Mouse (Mus musculus) kidney, adult 8-10 months (tissue): Measurements from ENCODE around the gene Dpp10.
A peak's percentile ranks its signal among the peaks of the same experiment; 100 is the strongest.

Experiments
- DNase-seq, 2 experiments: peaks; one replicate each; pipeline ENCODE4 v3.0.0; 2022

Dpp10 gene

DNA sequence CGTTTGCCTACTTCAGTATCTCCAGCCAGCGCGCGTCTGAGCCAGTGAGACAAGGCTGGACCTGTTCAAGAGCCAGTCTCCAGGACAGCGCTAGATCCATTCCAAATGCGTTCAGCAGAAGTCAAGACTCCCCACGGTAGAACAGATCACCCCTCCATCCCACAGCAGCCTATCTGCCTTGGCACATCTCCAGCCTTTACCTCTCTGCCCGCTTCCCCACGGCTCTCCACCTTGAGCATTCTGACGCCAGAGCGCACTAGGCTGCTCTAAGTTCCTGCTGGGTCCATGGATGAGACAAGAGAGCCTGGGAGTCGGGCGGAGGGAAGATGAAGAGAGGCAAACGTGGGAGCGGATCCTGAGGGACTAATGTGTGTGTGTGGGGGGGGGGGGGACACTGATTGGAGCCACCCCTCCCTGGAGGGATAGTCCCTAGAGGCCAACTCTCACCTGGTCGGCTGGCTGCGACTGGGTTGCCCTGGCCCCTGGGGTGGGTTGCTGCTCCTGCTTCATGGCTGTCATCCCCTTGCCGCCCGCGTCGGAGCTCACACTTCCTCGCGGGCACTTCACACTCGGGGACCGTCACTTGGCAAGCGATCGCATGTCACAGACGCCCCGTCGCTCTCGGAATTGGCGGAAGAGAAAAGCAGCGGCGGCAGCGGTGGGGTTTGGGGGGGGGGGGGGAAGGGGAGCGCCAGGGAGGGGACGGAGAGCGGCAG is at the start of gene Dpp10:
TSS of gene Dpp10 (minus strand) at position 635 of the 716 bp plus-strand sequence.
- DNase-seq = no peak

DNA sequence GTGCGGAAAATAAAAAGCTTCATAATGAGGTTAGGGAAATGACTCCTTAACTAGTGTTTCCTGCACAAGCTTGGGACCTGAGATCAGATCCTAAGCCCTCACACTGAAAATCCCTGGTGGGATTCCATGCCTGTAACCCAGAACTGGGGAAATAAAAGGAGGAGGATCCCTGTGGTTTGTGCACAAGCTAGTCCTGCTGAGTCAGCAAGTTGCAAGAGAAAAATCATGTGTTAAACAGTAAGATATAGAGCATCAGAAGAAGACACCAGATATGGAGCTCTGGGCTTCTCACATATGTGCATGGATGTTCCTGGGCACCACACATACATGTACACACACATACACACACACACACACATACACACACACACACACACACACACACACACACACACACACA is 3.2 kb upstream of the Dpp10 start:
- no peak for DNase-seq

DNA sequence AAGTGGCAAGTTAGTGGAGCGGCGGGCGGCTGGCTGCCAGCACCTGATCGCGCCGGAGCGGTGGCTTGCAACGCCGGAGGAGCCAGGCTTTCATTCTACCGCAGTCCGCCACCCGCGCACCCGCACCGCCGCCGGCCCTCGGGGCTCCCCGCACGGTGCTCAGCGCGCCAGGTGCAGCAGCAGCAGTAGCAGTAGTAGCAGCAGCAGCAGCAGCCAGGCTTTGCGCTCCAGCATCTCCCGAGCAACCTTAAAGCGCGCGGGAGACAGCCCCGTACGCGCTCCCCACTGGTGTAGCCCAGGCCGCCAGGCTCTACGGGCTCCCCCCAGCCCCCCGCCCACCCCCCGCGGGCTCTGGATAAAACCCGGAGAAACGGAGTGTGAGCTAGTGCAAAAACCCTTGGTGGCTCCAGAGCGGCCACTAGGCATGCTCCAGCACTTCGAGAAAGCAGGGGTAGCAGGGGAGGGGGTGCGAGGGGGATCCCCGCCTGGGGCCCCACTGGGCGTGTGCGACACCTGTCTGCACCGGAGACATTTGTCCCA is 472 bp upstream of the Dpp10 start:
- no peak for DNase-seq

DNA sequence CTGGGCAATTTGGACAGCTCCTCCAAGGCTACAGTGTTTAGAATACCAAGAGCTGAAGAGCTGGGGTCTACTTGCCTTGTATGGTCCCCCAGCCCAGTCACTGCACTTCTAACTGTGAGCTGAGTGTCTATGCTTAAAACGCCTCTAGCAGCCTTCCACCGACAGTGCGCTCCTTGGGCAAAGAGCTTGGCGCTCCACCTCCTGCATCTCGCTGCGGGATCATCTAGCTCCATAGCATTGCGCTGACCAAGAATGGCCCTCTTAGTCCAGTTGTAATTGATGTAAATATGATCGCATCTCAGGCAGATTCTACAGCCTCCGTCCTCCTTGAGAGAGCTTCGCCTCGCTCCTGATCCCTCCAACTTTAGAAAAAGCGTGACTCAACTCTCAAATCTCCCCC is 1.2 kb downstream of the Dpp10 start:
- DNase-seq = no peak

DNA sequence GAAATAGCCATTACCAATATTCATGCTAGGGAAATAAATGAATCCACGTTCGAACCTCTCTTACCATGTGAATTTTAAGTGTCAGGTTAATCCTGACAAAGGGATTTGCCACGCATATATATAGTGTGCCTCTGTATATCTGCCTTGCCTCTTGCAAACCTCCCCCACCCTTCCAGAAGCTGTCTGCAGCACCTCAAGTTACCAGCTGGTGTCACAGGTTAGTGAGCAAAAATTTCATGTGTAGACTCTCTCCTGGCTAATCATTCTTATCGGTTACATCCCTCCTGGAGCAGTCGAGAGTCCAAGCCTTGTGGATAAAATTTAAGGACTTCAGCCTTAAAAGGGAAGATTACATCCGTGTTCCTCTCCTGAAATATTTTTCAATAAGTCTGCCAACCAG is 1.9 kb downstream of the Dpp10 start:
- DNase-seq = no peak

DNA sequence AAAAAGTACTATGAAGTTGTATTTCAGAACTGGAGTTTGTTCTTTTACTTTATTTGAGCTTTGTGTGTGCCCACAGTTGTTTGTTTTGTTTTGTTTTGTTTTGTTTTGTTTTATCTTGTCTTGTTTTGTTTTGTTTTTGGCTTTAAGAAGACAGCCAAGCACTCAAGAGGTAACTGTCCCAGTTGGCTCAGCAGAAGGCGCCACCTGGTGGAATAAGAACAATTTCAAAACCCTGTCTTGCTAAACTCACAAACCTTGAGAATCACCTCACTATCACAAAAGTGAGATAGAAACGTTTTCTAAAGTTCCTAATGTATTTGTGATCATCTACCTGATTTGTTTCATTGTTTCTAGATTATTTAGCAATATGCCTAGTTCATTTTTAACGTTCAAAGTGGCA is 3.8 kb downstream of the Dpp10 start:
- peak in 1 of 2 experiments; percentile 20 for DNase-seq

DNA sequence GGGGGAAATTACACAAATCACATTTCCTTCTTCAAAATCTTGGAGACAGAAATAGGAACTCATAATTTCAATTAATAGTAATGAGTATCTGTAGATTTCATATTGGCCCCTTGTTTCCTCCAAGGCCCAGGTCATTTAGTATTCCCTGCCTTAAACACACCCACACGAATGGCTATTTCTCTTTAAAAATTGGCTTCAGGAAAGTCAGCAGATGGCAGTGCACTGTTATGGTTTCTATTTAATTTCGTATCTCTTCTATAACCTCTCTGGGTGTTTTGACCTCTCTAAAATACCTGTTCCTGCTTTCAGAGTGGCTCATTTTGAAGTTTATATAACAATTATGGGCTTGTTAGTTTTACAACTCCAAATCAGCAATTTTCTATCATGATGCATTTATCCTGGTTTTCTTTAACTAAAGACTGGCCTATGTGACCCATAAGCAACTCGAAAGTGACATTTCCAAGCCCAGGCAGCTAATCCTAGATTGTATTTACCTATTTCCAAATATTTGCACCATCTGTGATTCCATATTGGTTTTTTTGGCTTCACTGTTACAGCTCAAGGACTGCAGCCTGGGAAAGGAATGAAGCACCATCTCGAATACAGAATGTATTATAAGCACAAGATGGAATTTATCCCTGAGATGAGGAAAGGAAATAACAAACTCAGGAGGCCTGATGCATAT is 9.9 kb downstream of the Dpp10 start:
- DNase-seq = no peak

DNA sequence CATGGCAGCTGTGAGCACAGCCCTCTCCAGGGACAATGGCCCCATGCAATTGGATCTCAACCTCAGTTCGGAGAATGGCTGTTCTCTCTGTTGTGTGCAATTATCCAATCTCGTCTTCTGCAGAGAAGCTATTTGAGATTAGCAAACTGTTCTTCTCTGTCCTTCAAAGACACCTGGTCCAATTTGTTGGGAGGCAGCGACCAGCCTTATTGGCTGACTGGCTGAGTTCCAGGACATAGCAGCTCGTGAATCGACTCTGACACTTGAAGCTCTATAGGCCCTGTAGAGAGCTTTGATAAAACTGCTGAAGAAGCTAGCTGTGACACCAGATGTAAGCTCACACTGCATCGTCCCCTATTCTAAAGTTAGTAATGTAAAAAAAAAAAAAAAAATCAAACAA is 12.7 kb downstream of the Dpp10 start:
- no peak for DNase-seq

DNA sequence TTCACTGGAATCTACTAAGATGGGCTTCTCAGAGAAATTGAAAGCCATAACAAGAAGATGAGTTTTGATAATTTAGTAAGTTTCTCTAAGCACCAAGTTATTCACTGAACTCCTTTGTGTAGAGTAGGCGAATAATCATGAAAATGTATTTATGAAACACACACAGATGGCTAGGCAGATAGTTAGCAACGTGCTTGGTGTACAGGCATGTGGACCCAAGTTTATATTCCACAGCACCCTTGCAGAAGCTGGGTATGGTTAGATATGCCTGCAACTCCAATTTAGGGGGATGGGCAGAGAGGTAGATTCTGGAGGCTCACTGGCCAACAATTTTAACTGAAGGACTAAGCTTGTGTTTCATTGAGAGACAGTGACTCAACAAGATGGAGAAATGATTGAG is 13.4 kb downstream of the Dpp10 start:
- DNase-seq = no peak

DNA sequence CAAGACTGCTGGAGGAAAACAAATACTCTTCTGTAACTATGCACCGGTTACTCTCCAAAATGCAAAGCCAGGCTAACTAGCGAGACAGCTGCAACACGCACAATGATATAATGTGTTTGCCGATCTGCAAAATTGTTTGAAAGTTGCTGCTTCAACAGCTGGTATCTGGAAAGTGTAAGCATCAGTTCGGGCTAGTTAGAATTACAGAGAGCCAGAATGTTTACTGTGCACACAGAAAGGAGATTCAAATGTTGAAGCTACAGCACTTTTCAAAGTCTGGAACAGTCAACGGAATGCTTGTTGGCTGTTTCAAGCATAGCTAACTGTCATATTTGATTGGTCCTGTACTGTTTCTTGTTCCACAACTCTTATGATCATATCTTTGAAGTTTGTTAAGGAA is 42.6 kb downstream of the Dpp10 start:
- DNase-seq = no peak

DNA sequence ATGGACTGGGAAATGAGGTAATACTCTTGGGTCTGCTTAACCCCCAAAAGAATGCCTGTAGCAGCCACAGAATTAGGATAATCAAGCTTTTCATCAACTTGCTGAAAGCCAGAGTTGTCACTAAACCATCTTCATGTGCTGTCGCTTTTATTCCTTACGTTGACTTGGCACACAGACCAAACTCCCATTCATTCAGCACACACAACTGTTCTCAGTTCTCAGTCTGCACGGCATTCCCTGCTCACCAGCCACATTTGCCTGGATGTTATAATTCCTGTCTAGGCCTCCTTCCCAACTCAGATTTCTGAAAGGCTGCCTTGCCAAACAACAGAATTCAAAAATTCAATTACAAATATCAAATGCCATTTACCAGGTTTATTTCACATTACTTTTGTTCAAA is 49.6 kb downstream of the Dpp10 start:
- no peak for DNase-seq

DNA sequence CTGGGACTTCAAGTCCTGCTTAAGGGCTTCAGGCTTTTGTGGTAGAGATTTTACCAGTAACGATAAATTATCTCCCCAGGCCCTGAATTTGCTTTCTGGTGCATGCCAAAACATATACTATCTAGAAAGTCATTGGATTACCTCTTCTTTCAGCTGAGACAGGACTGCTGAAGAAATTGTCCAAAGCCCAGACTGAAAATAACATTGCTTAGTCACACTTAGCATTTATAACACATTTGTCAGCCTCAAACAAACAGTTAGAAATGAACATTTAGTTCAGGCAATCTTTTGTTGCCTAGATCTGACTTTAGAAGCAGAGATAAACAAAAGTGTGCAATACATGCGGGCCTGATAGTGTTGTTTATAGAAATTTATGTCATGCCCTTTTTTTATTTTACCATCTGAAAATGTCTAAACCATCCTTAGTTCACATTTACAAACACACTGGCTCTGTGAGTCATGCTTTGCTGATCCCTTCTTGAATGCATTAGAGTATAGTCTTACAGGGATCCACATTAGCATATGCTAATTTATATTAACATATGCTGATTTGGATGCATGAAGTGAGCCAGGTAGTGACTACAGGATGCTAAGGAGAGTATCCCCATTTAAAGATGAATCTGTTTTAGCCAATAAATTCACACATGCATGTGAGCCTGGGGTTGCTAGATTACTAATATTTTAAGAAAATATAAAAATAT is 59.9 kb downstream of the Dpp10 start:
- DNase-seq = no peak

DNA sequence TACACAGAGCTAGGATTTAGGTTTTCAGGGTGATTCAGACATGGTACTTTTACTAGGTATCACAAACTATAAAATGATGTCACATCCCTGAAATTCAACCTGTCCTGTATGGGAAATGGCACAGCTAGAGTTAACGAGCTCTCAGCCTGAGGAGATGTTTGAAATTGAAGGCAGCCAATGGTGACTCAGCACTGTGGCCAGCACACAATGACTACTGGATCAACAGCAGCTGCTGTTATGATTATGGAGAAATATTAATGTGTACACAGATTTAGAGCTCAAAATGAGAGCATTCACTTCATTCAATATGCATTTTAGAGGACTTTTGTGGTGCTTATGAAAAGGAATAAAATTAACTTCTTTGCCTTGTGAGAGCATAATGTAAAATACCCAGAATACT is 66.8 kb downstream of the Dpp10 start:
- no peak for DNase-seq

DNA sequence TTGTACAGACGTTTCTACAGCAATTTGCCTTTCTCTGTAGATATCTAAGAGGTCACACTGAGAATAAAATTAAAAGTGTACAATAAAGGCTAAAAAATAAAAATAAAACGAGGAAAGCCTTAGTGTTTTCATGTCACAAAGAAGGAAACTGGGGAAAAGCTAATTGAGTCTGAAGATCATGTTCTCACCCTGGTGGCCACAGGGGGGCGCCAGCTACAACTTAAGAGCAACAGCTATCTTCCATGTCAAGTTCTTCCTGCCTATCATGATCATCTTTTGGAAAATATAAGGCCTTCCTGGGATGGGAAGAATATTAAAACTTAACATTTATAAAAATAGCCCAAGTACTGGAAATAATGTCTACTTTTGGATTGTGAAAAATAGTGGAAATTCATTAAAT is 70.7 kb downstream of the Dpp10 start:
- peak in 1 of 2 experiments; percentile 3 for DNase-seq

DNA sequence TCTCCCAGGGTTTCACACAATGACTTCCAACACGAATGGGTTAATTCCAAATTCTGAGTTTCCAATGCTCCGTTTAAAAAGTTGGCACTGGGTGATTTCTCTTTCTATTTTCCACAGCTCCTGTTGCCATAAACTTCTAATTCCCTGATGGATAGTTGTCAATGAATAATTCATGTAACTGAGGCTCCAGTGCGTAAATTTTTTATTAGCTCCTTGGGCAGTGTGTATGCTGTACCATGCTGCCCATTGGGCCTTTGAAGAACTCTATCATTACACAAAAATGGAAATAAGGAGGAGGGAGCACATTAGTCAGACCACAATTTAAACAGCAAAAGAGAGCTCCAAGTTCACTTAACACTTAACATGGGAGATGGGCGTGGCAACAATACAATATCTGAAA is 99.2 kb downstream of the Dpp10 start:
- DNase-seq = no peak

DNA sequence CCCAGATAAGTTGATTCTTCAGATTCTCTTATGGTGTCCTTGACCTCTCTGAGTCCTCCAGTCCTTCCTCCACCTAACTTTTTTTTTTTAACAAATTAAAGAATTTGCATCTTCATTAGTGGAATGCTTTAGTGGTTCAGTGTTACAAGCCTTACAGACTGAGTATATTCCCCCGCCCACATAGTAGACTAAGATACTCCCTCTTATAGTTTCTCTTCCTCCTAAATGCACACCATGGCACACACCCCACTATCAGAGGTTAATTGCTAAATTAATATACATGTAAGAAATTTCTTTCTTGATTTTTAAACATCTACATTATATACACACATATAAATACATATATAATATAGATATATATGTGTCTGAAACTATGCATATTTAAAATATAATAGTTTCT is 104.5 kb downstream of the Dpp10 start:
- DNase-seq = no peak

DNA sequence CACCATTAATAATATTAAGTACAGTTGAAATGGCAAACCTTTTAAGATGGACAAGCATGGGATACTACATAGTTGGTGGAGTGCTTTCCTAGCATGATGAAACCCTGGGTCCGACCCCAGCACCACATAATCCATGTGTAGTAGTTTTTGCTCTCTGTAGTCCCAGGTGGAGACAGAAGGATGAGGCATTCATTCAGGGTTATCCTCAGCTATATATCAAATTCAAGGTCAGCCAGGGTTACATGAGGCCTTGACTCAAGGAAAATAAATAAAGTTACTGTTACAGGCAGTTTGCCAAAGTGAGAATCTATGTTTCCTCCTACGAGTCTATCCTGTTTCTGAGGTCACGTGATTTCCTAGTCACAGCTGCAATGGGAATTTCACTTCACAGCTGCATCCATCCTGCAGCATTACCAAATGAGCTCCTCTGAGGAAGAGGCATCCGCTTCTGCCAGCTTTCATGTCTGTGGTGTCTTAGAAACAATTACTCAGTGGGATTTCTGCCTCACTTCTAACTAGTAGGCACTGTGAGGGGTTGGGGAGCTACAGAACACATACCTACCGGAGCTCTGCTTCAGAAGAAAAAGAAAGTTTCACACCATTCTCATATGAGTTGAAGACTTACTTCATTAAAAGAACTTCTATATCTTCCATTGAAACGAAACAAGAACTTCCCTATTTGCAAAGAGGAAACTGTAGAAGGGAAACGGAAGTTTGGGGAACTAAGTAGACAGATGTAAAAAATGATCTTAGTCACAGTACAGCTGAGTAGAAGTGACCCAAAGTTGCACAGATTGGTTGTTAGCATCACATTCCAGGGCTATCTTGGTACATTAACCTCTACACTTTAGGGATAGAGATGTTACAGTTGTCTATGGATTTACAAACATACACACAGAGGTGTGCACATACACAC is 111.3 kb downstream of the Dpp10 start:
- DNase-seq = peak; percentile 1

DNA sequence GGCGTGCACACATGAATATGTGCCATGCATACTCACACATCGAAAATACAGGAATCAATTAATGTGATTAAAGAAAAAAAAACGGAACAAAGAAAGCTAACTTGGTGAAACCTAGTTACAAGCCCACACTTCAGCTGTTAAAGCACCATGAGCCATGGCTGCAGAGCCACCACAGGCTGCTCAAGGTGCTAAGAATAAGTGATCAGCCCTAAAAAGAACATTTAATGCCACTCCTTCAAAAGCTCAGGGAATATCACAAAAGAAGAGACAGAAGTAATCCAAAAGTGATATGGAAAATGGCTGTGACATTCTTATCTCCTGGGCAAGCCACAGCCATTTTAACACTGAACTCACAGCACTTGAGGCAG is 117.4 kb downstream of the Dpp10 start:
- no peak for DNase-seq

DNA sequence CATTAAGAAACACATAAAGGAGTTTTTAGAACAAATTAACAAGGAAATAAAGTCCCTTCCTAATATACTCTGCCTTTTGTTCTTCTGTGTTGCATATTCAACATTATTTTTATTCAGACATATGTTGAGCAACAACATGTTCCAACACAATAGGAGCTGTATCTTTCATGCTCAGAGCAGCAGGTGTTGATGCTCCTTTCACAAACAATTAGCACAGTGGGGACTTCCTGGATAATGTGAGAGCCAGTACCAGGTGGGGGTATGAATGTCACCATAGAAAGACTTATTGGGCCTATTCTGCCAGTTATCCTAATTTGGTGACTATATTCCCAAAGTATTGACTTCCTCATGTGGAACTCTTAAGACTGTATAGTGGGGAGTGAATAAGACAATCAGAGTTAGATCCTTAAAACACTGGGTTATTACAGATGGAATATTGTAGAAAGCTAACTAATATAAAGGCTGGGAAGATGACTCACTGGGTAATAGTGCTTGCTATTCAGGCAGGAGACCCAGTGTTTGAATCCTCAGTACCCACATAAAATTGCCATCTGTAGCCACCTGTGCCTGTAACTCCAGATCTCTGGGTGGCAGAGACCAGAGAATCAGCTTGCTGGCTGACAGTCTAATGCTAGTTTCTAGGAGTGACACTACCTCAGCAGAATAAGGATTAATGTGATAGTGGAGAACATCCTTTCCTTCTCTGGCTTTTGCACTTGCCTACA is 117.9 kb downstream of the Dpp10 start:
- DNase-seq = no peak

DNA sequence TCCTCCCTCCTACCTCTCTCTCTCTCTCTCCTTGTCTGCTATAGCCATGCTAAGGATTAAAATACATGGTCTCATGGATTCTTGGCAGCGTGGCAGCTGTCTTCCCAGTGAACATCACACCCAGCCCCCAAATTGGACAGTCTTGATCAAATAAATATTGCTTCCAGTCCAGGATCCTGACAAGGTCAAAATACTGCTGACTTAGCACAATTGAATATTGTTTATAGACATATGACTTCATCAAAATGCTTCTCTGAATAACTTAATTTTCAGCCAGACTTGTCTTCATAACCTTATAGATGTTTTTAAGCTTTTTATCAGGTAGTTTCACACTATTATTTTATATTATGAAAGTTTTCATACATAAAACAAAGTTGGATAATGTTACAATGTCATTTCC is 120.5 kb downstream of the Dpp10 start:
- no peak for DNase-seq

DNA sequence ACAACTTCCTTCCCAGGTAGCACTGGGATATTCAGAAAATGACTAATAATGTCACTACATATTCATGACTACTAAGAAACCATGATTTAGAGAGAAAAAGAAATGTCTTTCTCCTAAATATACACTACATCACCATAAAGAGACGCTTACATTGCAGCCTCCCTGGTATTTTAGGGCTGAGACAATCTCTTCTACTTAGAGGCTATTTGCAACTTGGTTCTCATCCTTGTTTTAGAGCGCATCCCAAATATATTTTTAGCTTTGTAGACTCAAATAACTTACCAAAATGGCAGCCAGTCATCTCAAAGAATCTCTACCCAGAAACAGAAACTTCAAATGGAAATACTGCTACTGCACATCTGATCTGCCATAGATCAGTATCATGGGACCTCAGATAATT is 121.5 kb downstream of the Dpp10 start:
- no peak for DNase-seq

DNA sequence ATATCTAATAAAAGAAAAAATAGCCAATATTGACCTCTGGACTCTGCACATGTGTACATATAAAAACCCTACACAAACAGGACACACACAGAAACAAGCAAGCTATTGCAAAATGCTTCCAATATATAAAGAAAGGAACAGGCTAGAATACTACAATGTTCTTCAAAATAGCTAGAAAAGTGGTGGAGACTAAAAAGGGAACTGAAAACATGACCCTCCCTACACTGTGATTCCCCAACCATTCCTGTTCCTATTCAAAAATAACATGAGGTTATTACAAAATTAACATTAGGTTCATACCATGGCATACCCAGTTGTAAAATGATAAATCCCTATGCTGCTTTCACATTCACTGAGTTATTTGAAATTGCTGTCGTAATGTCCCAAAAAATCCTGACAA is 125.8 kb downstream of the Dpp10 start:
- DNase-seq = no peak
